Comparison of ENCODE assay signal across 20 mouse cellular contexts in the genomic region with DNA sequence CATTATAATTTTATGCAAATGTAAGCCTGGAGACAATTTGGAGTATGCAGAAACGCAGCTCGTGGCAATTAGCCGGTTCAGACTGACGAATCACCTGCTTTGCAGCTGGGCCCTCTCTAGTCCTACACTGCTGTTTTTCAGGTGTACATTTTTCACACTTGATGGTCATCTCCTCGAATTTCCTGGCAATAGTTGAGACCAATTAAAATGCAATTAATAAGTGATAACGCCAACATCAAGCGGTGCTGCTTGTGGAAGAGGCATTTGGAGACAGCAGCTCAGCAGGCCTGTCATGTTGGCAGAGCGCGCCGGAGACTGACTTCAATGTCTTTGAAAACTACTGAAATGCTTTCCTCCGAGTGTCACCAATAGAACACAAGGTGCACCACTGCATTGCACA. TPM values are rescaled to one million over a fixed set of nuclear protein-coding genes. Genes with fewer than 3 reads are reported as not detected.
"Had no signal": no experiment of that assay in that cellular context is flagged by ENCODE, and none has a peak within 500 bp of the region (broad histone marks: within the 10 kb centered on the region; RNA-seq: fewer than 3 reads in every experiment).

No protein-coding gene starts in this region.

- H3K27ac ChIP-seq: limb, embryonic 12.5 days; limb, embryonic 15.5 days; liver, embryonic 14.5 days; macrophage; midbrain, embryonic 13.5 days; stomach, postnatal 0 days had no signal

- ATAC-seq: liver, postnatal 0 days; lung, postnatal 0 days; midbrain, embryonic 13.5 days; midbrain, embryonic 16.5 days had no signal

- DNase-seq: kidney, postnatal 14 days; kidney, postnatal 4 days; left cerebral cortex, postnatal 4 days; liver, postnatal 0 days; lung, embryonic 14.5 days; right cerebral cortex, adult 18-20 months; right cerebral cortex, postnatal 14 days; right cerebral cortex, postnatal 4 days; thymus, adult 2 months; thymus, postnatal 14 days; thymus, postnatal 4 days had no signal

- H3K4me2 ChIP-seq: limb, embryonic 12.5 days; limb, embryonic 15.5 days; liver, embryonic 11.5 days; lung, embryonic 14.5 days; midbrain, embryonic 13.5 days had no signal

- H3K4me1 ChIP-seq: limb, embryonic 12.5 days; limb, embryonic 15.5 days; midbrain, embryonic 13.5 days had no signal

- H3K36me3 ChIP-seq: limb, embryonic 12.5 days; limb, embryonic 15.5 days; midbrain, embryonic 13.5 days had no signal

- H3K9ac ChIP-seq: limb, embryonic 12.5 days; limb, embryonic 15.5 days; liver, embryonic 14.5 days; liver, postnatal 0 days; lung, embryonic 14.5 days; midbrain, embryonic 13.5 days had no signal

- H3K27me3 ChIP-seq: limb, embryonic 12.5 days; limb, embryonic 15.5 days; midbrain, embryonic 13.5 days had no signal

- H3K4me3 ChIP-seq: limb, embryonic 12.5 days; limb, embryonic 15.5 days; midbrain, embryonic 13.5 days had no signal

- H3K9me3 ChIP-seq: limb, embryonic 15.5 days; midbrain, embryonic 13.5 days had no signal

RNA-seq across cellular contexts. Expression of a gene that starts 42.0 kb away (rescaled TPM):
- polyA plus RNA-seq: macrophage had no signal
